Mouse (Mus musculus) frontal cortex, postnatal 36 days (tissue): ENCODE results near the gene Zbtb39.
A peak's percentile ranks its signal among the peaks of the same experiment; 100 is the strongest.
"Not testable (repeated sequence)": the region's sequence is repeated elsewhere in the genome, so short reads cannot be mapped to it uniquely, and the experiment has no call there.

Source experiments
- DNase-seq, 2 experiments: peaks; one replicate each; pipeline ENCODE4 v3.0.0; 2022; ENCODE audit warnings: low spot score in 2 of 2

The Zbtb39 gene

DNA sequence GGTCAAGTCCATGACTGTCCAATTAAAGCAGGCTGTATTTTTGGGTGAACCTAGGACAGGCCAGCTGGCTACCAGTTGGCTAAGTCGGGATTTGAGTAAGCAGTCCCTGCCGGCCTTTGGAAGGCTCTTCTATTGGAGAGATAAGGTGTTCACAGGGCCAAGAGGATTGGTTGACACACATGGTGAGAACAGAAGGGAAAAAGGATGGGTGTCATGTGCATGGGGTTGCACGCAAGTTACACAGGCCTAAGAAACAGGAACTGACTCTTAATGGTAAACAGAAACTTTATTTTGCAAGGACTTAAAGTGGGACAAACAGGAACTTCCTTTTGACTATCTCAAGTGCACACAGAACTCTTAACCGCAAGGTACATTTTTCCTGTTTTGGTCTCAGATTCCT is 2.4 kb upstream of the Zbtb39 start:
- DNase-seq: no peak

DNA sequence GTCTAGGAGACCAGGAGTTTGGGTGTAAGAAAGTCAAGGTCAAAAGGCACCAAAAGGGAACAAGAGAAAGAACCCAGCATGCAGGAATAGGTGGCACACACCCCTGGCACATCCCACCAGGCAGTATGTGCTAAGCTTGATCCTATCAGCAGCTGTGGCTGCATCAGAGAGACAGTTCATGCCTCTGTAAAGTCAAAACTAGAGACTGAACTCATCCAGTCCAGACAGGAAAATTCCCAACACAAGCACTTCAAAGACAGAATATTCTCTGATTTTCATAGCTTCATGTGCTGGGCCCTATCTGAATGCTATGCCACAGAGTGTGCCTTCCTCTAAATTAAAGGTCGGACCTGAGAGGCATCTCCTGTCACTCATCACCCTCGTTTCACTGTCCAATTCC is 1.8 kb upstream of the Zbtb39 start:
- DNase-seq: no peak

DNA sequence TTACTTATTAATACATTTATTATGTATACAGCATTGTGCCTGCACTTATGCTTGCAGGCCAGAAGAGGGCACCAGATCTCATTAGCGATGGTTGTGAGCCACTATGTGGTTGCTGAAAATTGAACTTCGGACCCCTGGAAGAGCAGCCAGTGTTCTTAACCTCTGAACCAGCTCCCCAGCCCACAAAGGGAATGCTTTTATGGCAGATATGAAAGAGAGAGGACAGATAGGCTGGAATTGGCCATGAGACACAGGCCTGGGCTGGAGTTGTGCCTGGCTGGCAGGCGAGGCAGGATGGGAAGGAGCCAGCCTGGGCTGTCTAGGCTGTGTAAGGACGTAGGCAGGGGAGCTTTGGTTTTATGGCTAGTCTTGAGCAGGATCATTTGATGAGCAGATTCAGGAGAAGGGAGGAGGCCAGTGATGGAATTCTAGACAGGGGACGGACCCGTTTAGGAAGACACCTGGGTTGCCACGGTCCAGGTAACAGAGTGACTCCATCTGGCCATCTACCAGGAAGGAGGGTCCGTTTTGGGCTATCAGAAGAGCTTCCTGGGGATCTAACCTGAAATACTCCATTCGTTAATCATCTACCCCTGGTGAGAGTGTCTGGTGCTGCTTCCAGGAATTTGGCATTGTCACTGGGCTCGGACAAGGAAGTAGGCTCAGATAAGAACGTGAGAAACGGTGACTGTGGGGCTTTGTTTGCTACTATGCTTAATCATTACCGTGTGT is 1.0 kb upstream of the Zbtb39 start:
- no peak for DNase-seq

DNA sequence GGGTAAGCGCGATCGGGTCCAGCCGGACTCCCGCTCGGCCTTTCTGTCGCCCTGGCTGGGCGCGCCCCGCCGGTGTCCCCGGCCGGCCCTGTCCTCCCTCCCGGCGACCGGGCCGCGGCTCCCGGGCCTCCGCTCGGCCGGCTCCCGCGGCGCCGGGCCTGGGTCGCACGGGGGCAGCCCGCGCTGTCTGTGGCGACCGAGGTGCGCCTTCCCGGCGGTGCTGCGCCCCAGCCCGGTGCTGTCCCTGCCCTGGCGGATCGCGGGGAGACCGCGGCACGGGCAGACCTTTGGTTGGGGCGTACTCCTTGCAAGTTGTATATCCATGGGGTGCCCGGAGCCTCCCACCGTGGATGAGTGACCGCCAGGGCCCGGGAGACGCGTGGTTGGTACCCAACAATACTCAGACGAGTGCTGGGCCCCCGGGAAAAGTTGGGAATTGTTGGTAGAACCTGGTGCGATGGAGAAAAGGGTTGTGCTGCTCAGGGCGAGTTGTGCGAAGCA is 373 bp downstream of the Zbtb39 start:
- DNase-seq: peak in 1 of 2 experiments; percentile 24

DNA sequence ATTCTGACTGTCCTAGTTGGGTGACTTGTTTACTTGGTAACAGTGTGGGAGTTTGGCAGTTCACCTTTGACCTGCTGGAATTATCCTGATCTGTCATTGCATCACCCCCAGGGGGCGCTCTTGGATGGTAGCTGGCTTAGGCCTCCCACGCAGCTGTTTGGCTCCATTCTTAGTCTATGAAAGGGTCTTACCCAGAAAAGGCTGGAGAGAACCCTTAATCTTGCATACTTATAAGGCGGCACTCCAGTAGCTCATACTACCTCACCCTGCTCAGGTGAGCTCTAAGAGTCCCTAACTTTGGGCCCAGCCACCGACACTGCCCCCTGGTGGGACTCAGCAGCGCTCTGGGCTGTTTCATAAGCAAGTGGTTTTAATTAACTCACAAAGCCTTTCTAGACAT is 5.3 kb downstream of the Zbtb39 start:
- no peak for DNase-seq

DNA sequence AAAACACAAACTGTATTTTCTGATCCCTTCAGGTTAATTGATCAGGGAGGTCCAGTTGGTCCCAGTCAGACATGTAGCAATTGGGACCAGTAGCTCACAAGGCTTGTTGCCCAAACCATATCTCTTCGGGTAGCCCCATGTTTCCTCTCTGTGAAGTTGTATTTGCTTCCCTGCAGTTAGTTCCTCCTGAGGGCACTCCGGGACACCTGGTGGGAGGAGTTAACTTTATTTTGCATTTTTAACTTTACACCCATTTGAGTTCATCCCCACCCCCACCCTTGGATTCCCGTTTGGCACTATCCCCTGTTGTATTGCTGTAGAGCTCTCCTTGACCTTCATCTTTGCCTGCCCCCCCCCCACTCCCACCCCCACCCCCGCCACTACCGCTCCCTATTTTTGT is 6.5 kb downstream of the Zbtb39 start:
- no peak for DNase-seq

DNA sequence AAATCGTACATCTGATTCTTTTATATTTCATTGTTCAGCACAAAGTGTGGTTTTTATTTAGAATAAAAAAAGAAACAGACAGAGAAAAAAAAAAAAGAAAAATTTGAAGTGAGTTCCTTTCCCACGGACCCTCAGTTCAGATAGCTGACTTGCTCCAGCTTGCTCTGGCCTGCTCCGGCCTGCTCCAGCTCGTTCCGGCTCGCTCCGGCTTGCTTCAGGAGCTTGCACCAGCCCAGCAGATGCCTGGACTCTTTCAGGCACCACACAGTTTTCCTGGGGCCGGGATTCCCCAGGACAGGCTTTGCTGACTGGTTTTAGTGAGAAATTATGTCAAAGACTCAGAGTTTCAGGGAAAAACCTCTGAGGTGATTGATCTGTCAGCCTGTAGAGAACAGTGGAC is 7.9 kb downstream of the Zbtb39 start:
- no peak for DNase-seq

DNA sequence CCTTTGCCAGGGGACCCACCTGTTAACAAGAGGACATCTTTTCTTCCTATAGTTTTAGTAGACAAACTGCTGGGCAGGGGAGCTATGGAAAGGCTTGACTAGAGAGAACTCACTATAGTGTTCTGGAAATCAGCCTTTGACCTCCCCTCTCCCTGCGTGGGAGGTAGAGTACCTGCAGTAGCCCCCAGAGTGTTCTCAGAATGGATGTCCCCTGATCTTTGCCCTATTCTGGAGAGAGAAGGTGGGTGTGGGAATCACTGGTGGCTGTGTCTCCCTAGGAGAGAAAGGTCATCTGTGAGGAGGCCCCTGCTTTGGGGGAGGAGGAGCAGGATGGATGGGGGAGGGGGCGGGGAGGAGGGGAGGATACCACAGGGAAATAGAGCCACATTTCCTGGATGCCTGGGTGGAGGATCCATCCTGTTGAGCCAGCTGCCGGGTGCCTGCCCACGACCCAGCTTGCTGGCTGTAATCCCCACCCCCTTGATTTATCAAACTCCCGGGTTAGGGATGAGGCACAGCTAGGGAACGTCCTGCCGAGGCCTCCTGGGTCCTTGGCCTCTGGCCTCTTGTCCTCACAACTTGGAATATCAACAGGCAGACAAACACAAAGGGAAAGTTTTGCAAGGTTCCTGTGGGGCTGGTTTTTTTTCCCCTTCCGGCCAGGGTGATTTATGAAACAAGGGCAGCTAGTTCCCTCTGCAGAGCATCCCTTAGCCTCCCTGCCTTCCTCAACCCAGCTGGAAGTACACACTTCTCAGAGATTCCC is 9.7 kb downstream of the Zbtb39 start:
- no peak for DNase-seq

DNA sequence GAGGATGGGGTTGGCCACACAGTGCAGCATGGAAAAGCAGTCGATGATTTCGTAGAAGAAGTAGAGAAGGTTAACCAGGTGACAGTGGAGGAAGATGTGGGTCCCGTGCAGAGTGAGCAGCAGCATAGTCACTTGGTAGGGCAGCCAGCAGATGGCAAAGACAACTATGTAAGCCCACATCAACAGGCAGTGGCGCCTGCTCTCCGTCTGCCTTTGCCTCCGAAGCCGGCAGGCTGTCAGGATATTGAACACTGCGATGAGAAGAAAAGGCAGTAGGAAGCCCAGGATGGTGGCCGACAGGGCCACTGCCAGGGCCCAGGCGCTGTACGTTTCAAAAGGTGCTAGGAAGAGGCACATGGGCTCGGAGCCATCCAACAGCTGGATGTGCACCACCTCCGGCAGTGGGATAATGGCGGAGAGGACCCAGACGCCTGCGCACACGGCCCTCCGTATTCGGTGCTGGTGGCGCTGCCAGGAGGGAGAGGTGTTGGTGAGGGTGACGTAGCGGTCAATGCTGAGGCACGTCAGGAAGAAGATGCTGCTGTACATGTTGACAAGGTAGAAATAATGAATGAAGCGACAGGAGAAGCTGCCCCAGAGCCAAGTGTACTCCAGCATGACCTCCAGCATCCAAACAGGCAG is 10.9 kb downstream of the Zbtb39 start:
- DNase-seq: peak in 1 of 2 experiments; percentile 24

DNA sequence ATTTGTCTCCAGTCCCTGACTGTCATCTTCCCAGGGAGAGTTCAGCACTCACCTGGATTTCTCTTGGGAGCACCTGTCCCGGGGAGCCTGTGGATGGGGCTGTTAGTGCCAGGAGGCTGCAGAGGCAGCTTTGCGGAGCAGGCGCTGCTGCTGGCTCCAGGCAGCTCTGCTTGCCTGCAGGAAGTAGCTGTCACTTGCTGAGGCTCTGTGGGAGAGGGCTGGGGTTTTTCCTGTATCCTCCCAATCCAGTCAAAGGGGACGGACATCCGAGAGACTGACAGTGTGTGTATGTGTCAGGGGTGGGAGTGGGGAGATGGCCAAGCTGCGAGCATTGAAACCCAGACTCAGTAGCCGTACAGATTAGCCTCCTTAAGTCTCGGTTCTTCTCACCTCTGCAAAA is 12.2 kb downstream of the Zbtb39 start, which contains the start of gene Gpr182:
Gpr182 (minus strand) TSS at position 185 of the 400 bp plus-strand sequence.
- no peak for DNase-seq

DNA sequence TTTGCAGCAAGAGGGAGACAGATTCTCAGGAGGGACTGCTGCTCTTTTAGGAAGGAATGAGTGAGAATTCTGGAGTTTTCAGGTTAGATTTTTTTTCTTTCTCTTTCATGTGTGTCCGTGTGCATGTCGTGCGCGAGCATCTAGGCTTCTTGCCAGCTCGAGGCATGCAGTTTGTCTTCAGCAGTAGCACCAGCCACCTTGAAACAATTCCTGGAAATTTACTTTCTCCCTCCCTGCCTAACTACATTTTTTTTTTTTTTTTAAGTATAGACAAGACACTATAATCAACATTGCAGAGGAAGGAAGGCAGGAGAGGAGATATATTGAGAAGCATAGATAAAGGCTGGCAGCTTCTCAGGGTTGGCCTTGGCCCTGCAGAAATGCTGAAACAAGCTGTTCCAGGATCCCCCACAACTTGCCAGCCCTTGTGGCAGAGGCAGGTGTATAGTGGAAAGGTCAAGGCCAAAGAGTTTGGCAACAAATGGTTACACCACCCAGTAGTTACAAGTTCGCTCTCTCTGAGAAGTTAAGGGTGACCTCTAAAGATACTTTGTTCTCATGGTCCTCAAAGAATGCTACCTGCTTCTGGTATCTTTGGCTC is 15.3 kb downstream of the Zbtb39 start:
- no peak for DNase-seq

DNA sequence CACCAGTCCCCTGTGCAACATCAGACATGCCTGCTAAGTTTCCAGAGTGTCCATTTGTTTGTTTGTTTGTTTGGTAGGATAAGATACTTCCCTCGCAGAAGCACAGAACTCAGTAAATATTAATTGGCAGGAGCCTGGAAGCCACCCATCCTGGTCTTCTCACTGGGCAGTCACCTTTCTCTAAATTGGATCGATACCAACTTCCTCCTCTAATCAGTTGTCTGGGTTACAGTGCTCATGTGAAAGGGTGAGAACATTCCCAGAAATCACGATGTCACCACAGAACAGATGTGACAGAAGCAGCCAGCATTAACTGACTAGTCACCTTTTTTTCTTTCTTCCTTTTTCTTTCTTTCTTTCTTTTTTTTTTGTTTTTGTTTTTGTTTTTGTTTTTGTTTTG is 15.9 kb downstream of the Zbtb39 start:
- DNase-seq: no peak

DNA sequence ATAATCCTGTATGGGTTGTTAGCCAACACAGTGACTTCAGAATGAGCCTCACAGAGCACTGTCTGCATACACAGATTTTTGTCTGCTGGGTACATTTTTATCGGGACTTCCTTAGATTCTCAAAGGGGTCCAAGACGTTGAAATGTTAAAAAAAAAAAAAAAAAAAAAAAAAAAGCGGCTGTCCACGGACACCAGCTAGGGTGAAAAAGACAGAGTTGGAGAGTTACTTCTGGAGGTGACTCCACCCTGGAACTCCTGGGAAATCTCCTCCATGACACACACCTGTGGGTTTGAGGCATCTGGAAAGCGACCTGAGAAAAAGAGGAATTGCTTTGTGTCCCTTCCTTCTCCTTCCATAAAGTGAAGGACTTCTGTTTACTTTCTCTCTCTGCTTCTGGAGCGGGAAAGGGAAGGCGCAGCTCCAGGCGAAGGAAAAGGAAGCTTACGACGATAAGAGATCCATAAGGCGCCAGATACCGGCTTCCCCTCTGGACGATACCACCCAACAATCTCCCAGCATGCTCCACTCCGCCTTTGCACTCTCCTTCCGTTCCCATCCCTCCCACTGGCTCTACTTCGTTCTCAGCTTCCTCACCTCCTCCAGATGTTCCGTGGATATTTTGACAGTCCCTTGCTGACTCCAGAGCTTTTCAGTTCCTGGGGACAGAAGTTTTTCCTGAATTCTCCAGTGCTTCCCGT is 16.6 kb downstream of the Zbtb39 start:
- no peak for DNase-seq

DNA sequence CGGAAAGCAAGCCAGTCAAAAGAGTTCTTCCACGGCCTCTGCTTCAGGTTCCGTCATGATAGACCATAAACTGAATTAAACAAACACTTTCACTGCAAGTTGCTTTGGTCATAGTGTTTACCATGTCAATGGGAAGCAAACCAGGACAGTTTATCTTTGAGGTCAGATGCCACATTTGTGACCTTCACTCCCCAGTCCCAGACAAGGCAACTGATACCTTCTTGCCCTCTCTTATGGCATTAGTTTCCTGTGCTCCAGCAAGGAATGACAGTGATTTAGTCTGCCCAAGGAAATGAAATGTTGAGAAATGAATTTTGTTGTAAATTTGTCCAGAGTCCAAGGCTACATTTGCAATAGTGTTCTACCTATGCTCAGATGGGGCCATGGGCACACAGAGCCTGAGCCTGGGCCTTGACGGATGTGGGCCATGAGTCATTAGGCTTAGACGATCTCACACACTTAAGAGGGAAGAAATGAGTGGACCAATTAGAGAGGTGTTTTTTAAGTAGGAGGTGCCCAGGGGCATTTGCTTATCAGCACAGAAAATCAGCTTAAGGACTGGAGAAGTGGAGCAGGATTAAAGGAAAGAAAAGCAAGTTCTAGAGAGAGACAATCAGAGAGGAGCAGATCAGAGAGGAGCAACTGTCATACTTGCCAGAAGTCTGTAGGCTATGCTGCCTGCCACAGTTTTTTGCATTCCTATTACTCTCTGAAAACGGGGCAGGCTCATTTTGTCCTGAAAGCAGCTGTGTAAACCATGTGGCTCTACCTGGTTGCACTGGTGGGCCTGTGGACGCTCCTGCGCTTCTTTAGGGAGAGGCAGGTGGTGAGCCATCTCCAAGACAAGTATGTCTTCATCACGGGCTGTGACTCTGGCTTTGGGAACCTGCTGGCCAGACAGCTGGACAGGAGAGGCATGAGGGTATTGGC is 20.1 kb downstream of the Zbtb39 start, which contains the start of the genes Rdh1 and Rdh16f1:
Rdh1 (plus strand) TSS at position 541 of the 930 bp plus-strand sequence.
Rdh16f1 (plus strand) TSS at position 607 of the 930 bp plus-strand sequence.
- DNase-seq: no peak

DNA sequence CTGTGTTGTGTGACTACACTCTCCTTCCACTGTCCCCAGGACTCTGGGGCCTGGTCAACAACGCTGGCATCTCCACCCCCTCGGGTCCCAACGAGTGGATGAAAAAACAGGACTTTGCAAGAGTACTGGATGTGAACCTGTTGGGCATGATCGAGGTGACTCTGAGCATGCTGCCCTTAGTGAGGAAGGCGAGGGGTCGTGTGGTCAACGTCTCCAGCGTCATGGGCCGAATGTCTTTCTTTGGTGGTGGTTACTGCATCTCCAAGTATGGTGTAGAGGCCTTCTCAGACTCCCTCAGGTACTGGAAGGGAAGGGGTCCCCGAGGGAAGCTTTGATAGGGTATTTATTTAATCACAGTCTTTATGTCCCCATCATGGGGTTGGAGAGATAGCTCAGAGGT is 23.6 kb downstream of the Zbtb39 start:
- not testable (repeated sequence) for DNase-seq

DNA sequence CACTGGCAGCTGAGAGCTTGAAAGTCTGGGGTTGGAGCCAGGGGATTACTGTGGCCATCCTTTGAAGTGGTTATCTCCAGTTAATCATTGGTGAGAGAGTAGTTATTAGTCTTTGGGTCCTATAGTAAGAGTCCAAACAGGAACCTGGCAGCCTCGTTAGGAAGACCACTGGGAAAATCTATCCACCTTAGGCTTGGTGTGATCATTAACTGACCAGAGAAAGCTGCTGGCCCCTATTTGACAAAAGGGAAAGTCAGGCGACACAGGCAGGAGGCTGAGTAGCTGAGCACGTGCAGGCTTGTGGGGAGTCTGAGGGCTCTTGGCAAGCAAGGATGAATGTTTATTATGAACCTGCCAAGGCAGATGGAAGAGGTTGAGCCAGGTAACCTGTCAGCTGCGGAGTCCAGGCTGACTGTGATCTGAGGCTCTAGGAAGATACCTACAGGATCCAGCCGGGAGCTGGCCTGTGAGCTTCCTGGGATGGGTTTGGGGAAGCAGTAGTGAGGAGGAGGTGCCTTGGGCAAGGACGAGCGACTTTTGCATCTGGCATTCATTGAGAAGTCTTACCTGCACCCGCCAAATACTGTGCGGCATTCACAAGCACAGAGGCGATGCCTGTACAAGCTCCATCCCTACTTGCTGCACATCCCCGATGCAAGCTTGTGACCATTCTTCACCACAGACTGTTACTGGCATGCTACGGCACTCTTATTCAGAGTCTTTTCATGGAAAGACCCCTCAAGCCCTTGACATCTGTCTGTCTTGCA is 24.8 kb downstream of the Zbtb39 start:
- no peak for DNase-seq

DNA sequence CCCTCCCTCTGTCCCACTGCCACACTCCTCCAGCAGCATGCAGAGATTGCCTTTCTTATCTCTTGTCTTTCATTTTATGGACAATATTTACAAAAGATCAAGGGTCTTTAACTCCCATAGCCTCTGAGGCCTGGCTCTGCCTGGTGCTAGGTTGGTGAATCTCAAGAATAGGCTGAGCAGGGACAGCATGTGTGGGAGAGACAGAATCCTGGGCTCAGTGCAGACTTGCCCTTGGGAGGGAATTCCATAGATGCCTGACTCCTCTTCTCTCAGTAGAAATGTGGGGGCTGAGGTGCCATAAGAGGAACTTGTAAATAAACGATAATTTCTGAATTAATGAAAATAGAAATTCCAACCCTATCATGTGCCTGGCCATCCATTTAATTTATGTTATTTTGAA is 27.2 kb downstream of the Zbtb39 start:
- no peak for DNase-seq

DNA sequence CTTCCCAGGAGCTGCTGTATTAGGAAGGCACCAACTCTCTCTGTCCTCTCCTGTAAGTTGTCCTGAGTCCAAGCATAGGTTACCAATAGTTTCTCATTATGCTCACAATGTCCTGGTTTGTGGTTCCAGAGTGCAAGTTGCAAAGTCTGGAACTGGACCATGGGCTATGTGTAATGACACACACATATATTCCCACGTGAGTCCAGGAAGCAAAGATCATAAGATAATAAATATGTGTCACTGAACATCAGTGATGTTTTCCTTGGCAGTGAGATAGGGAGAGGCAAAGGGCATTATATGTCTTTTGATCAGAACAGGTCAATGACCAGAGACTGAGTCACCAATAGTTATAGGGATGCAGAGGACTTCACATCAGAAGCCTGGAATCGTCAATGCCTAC is 36.7 kb downstream of the Zbtb39 start, which contains the start of gene Rdh9:
Rdh9 (plus strand) TSS at position 376 of the 400 bp plus-strand sequence.
- no peak for DNase-seq

DNA sequence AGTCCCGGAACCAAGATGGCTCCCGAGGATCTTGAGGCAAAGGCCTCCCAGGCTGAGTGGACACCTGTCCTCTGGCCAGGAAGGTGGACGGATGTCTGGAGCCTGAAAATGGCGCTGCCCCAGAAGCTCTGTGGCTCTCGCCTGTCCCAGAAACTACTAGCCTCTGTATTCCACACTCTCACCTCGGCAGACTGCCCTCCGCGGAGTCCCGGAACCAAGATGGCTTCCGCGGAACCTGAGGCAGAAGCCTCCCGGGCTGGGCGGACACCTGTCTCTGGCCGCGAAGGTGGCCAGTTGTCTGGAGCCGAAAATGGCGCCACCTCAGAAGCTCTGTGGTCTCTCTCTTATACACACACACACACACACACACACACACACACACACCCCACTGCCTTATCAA is 43.0 kb downstream of the Zbtb39 start:
- DNase-seq: not testable (repeated sequence)
